9 mouse cellular contexts compared by ENCODE assay signal in genomic region chr6:37714223-37714928, GRCm38 (mm10).
DNase-seq lines count a peak whose midpoint lies in the region; ATAC-seq and TF ChIP-seq lines count a peak whose summit lies in the region.
"Had no signal": no experiment of that assay in that cellular context is flagged by ENCODE, and none has a peak within 500 bp of the region (broad histone marks: within the 10 kb centered on the region; RNA-seq: fewer than 3 reads in every experiment).

No protein-coding gene starts in this region.

- TF ChIP-seq EP300 in ES-Bruce4 (IDR thresholded peaks at IDR 0.05; ENCODE audit: insufficient read depth, low read depth, low read length) = no peak

- peak overlapping the region; percentile 16 for H3K27ac ChIP-seq in ES-Bruce4 (ENCODE audit: insufficient read depth, low read length)
- no peak overlapping the region for H3K27ac ChIP-seq in liver, embryonic 12.5 days
- H3K27ac ChIP-seq in midbrain, embryonic 15.5 days = no peak overlapping the region
- H3K27ac ChIP-seq: limb, embryonic 12.5 days had no signal

- H3K36me3 ChIP-seq in ES-Bruce4 (ENCODE audit: control insufficient read depth, insufficient read depth, low read length, poor library complexity, severe bottlenecking) = no peaks in the 10 kb centered on the region
- no peaks in the 10 kb centered on the region for H3K36me3 ChIP-seq in liver, embryonic 12.5 days
- no peaks in the 10 kb centered on the region for H3K36me3 ChIP-seq in midbrain, embryonic 15.5 days (replicated peaks)
- H3K36me3 ChIP-seq: limb, embryonic 12.5 days had no signal

- H3K9ac ChIP-seq in ES-Bruce4 (ENCODE audit: low read depth, poor library complexity, severe bottlenecking) = no peak overlapping the region
- no peak overlapping the region for H3K9ac ChIP-seq in liver, embryonic 12.5 days
- no peak overlapping the region for H3K9ac ChIP-seq in midbrain, embryonic 15.5 days
- H3K9ac ChIP-seq: limb, embryonic 12.5 days had no signal

- H3K4me1 ChIP-seq in ES-Bruce4 (ENCODE audit: control insufficient read depth, insufficient read depth, low read length) = peaks cover 3% of the 10 kb centered on the region
- no peaks in the 10 kb centered on the region for H3K4me1 ChIP-seq in liver, embryonic 12.5 days
- no peaks in the 10 kb centered on the region for H3K4me1 ChIP-seq in midbrain, embryonic 15.5 days
- H3K4me1 ChIP-seq: limb, embryonic 12.5 days had no signal

- intact Hi-C loops in gastrocnemius, postnatal 14 days (cut with DNase I; ENCODE audit: low total_unique reads) = no loop called here

- no peak overlapping the region for H3K4me2 ChIP-seq in liver, embryonic 12.5 days
- H3K4me2 ChIP-seq in midbrain, embryonic 15.5 days = no peak overlapping the region
- H3K4me2 ChIP-seq: limb, embryonic 12.5 days had no signal

- H3K27me3 ChIP-seq in ES-Bruce4 (ENCODE audit: control insufficient read depth, insufficient read depth, low read length, poor library complexity, severe bottlenecking) = no peaks in the 10 kb centered on the region
- no peaks in the 10 kb centered on the region for H3K27me3 ChIP-seq in liver, embryonic 12.5 days (replicated peaks)
- no peaks in the 10 kb centered on the region for H3K27me3 ChIP-seq in midbrain, embryonic 15.5 days (replicated peaks)
- H3K27me3 ChIP-seq: limb, embryonic 12.5 days had no signal

- peak; percentile 99 for ATAC-seq in common myeloid progenitor, adult 5-6 weeks (replicated peaks; ENCODE audit: low read depth, poor library complexity, severe bottlenecking)
- peak; percentile 96 for ATAC-seq in megakaryocyte progenitor cell, adult 5-6 weeks (replicated peaks; ENCODE audit: poor library complexity)
- no peak for ATAC-seq in liver, embryonic 12.5 days
- no peak for ATAC-seq in midbrain, embryonic 15.5 days (replicated peaks)

- peak; percentile 67 to 69 for DNase-seq in gastrocnemius, adult 8-10 months (ENCODE audit: low spot score in 2 of 2)
- DNase-seq in gastrocnemius, postnatal 14 days = no peak
- DNase-seq in retina, embryonic 14.5 days (ENCODE audit: low spot score) = no peak

- 25% methylated on average over 6 of the region's 6 CpGs for WGBS in liver, embryonic 12.5 days (ENCODE audit: insufficient replicate concordance)
- 12% methylated on average over 6 of the region's 6 CpGs for WGBS in midbrain, embryonic 15.5 days

- no peak for TF ChIP-seq CTCF in ES-Bruce4 (IDR thresholded peaks at IDR 0.05; ENCODE audit: low read depth, low read length)

- H3K9me3 ChIP-seq in ES-Bruce4 (replicated peaks; ENCODE audit: control insufficient read depth, insufficient read depth, low read length, poor library complexity, severe bottlenecking) = peaks cover 2% of the 10 kb centered on the region; the same call in 1 of the 2 replicates
- H3K9me3 ChIP-seq in liver, embryonic 12.5 days (replicated peaks) = no peaks in the 10 kb centered on the region
- no peaks in the 10 kb centered on the region for H3K9me3 ChIP-seq in midbrain, embryonic 15.5 days
- H3K9me3 ChIP-seq: limb, embryonic 12.5 days had no signal

- H3K4me3 ChIP-seq in ES-Bruce4 (ENCODE audit: low read depth, low read length) = no peak overlapping the region
- no peak overlapping the region for H3K4me3 ChIP-seq in liver, embryonic 12.5 days
- H3K4me3 ChIP-seq in midbrain, embryonic 15.5 days = no peak overlapping the region
- H3K4me3 ChIP-seq: limb, embryonic 12.5 days had no signal

- no peak for TF ChIP-seq POLR2A in ES-Bruce4 (IDR thresholded peaks at IDR 0.05; ENCODE audit: insufficient read depth, low read length)

Comparison
In these comparisons a context has a peak if more than half of its experiments do, and no peak if none do; other contexts are left out.
1. DNase-seq: peak in gastrocnemius, adult 8-10 months (2 of 2); none in gastrocnemius, postnatal 14 days (single experiment) and retina, embryonic 14.5 days (single experiment).
2. ATAC-seq: peak in common myeloid progenitor, adult 5-6 weeks (single experiment) and megakaryocyte progenitor cell, adult 5-6 weeks (single experiment); none in liver, embryonic 12.5 days (single experiment) and midbrain, embryonic 15.5 days (single experiment).